Mouse (Mus musculus) layer of hippocampus, adult 6 months (tissue): ENCODE results near the gene Prkcb. TPM values are rescaled to one million over a fixed set of nuclear protein-coding genes. Genes with fewer than 3 reads are reported as not detected.

Source experiments
- long read RNA-seq, 2 experiments: library from polyadenylated mRNA; unstranded; transcript quantifications; one replicate each; pipeline ENCODE4 v2.0.0; 2019 to 2020
- polyA plus RNA-seq: library from polyadenylated mRNA; unstranded; fragments of <200 nt; fragmentation: Nextera tagmentation; gene quantifications from 2 replicates; pipeline ENCODE4 v1.2.3, GENCODE M21; 2021

The Prkcb gene
- 143 and 148 TPM in 2 replicates for polyA plus RNA-seq
- long read RNA-seq, experiment 1, transcript Prkcb-202 (17 exons, 2,911 nt) = major isoform, 158 of 498 reads
- long read RNA-seq, experiment 1, transcript Prkcb-201 (17 exons, 2,557 nt) = minor isoform, 7 of 498 reads
- long read RNA-seq, experiment 1, transcript Prkcb-208 (1 exons, 955 nt) = minor isoform, 79 of 498 reads
- long read RNA-seq, experiment 1, partial matches to known transcripts = 188 of 498 reads
- long read RNA-seq, experiment 1, other reads (novel, unspliced or antisense) = 65 of 498 reads
- long read RNA-seq, experiment 2, transcript Prkcb-202 (17 exons, 2,911 nt) = major isoform, 1,159 of 1,561 reads
- long read RNA-seq, experiment 2, transcript Prkcb-201 (17 exons, 2,557 nt) = minor isoform, 124 of 1,561 reads
- long read RNA-seq, experiment 2, transcript Prkcb-208 (1 exons, 955 nt) = minor isoform, 74 of 1,561 reads
- long read RNA-seq, experiment 2, partial matches to known transcripts = 116 of 1,561 reads
- long read RNA-seq, experiment 2, other reads (novel, unspliced or antisense) = 88 of 1,561 reads

DNA sequence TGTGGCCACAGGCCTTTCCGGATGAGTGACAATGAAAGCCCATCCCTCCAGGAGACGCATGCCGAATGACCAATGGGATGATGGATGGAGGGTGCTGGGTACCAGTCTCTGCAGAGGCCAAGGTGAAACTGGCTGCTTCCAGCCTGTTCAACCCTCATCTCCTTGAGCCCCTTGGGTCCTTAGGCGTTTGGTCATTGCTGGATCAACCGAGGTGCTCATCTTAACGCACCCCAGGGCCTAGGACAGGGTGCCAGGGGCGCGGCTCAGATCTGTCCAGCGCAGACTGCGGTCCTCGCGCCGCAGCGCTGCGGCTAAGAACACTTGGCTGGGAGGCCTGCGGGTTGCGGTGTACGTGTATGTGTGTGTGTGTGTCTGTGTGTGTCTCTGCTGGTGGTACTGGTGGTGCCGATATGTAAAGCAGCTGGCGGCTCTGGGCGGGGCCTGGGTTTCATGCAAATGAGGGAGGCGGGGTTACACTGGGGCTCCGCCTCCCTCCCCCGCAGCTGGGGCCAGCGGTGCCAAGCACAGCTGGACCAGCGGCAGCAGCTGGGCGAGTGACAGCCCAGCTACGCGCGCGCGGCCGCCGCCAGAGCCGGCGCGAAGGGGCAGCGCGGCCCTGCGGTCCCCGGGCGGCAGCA lies at the start of gene Prkcb:
TSS of gene Prkcb (plus strand) at position 147 of the 638 bp plus-strand sequence.

DNA sequence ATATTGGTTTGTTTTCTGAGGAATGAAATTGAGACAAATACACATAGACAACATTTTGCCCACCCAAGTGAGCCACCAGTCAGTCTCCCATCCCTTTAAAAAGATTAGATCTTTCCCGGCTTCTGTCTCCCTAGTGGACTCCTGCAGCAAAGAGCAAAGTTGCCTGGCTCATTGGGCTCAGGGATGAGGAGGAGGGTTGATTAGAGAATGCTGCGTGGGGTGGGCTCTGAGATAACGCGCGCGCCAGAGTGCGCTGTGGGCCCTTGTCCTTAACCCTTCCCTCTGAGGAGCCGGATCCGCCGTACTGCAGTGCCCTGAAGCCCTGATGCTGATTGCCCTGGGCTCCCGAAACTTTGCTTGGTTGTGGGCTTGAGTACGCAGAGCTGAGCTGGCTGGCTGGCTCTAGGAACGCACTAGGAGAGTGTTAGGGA lies 381.9 kb downstream of the Prkcb start, which contains the start of gene Cacng3:
TSS of gene Cacng3 (plus strand) at position 51 of the 431 bp plus-strand sequence.

Other genes with a start within 250 kb of the Prkcb start
- gene Ubfd1, start 221.6 kb upstream of the Prkcb start, polyA plus RNA-seq = 22.2 and 23.9 TPM in 2 replicates
- 6.9 and 7.5 TPM in 2 replicates for gene Ears2, start 221.5 kb upstream of the Prkcb start, polyA plus RNA-seq
- gene Ndufab1, start 186.9 kb upstream of the Prkcb start, polyA plus RNA-seq = 1,091 and 1,093 TPM in 2 replicates
- gene Palb2, start 155.8 kb upstream of the Prkcb start, polyA plus RNA-seq = 0.40 and 0.46 TPM in 2 replicates
- gene Dctn5, start 155.7 kb upstream of the Prkcb start, polyA plus RNA-seq = 134 and 181 TPM in 2 replicates
- 0.16 and 0.38 TPM in 2 replicates for gene Plk1, start 129.3 kb upstream of the Prkcb start, polyA plus RNA-seq
- 0.06 TPM in 1 of 2 replicates, not detected in the other for gene Ern2, start 102.5 kb upstream of the Prkcb start, polyA plus RNA-seq
- gene Chp2, start 69.3 kb upstream of the Prkcb start, polyA plus RNA-seq = 0.36 and 0.38 TPM in 2 replicates